Mouse (Mus musculus): ENCODE results near the gene Slc5a5. TPM values are rescaled to one million over a fixed set of nuclear protein-coding genes. Genes with fewer than 3 reads are reported as not detected.
A peak's percentile ranks its signal among the peaks of the same experiment; 100 is the strongest.

The Slc5a5 gene
- total RNA-seq, 2 experiments from 2014 or later = 5.9 to 8.0 TPM

DNA sequence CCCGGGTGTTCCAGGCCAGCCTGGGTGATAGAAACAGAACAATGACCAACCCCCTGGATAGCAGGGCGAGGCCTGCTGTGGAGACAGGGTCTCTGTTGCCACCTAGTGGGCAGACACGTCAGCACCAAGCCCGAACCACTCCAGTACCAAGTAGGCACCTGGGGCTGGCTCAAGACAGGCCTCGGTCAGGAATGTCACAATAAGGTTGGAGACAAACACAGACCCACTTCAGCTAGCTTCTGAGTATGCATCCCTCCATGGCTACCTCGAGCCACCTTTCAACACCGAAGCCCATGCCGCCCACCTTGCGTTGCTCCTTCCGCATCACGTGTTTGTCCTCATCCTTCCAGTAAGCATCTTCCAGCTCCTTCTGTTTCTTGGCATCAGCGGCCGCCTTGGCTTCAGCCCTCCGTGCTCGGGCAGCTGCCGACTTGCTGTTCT is 22.9 kb downstream of the Slc5a5 start:
- TF ChIP-seq CTCF (conservative IDR thresholded peaks at IDR 0.05) = peak; percentile 95
- peak overlapping the region; percentile 28; the same call in 1 of the 2 replicates for H3K27ac ChIP-seq

DNA sequence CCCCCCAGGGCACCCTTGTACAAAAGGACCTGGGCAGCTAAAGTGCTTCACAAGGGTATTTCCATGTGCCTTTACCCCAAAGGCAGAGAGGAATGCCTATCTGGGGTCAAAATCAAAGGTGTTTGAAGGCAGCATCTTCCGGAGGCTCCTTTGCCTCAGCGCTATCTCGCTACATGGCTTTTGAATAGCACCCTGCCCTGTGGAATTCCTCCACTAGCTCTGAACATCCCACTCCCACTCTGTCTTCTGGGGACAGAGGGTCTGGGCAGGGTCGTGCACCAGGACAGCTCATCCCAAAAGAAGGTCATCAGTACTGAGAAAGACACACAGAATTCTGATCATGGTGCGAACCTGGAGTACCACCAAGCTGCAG is 23.4 kb downstream of the Slc5a5 start:
- H3K27ac ChIP-seq = no peak overlapping the region
- TF ChIP-seq CTCF (conservative IDR thresholded peaks at IDR 0.05) = no peak
- H3K4me3 ChIP-seq = no peak overlapping the region
- DNase-seq (ENCODE audit: low spot score in 2 of 2) = no peak

More for the DNA sequence above, 22.9 kb downstream of the Slc5a5 start:
- H3K4me3 ChIP-seq = no peak overlapping the region
- DNase-seq (ENCODE audit: low spot score in 2 of 2) = peak; percentile 63 to 73

DNA sequence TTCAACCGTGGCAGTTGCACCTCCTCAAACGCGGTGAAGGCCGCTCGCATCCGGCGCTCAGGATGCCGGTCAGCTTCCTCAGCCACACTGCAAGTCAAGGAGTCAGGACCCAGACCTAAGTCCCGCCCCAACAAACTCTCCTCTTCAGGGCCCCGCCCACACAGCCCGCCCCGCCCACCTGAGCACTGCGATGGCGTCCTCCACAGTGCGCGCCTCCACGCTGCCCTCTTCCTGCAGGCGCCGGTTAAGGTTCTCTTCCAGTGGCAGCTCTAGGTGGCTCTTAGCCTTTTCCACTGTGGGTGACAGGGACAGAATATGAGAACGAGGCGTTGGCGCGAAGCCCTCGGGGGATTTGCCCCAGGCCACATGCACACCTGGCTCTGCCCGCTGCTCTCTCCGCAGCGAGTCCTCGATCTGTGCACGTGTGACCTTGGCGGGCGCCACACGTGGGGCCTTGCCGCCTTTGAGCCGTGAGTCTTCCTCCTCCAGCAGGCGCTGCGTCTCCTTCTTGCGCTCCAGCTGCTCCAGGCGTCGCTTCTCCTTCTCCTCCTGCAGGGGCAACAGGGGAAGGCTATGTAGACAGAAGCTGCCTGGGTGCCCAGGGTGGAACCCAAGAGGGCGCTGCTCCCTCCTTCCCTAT is 23.9 kb downstream of the Slc5a5 start:
- DNase-seq (ENCODE audit: low spot score in 2 of 2) = no peak
- no peak overlapping the region for H3K4me3 ChIP-seq
- no peak for TF ChIP-seq CTCF (conservative IDR thresholded peaks at IDR 0.05)
- H3K27ac ChIP-seq = no peak overlapping the region

DNA sequence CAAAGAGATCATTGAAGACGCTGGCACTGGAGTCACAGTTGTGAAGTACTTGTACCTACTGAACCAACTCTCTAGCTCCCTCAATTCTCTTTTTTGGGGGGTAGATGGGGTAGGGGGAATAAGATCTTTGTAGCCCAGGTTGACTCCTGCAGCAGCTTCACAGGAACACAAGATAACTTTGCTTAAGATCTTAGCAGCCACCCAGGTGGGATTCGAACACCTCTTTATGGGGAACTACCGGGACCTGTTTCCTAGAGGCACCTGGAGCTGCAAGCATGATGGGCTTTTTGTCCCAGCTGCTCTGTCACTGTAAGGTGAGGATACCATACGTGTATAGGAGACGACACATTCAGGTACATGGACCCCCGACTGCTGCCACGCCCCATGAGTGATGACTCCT is 26.0 kb downstream of the Slc5a5 start:
- no peak overlapping the region for H3K4me3 ChIP-seq
- no peak for DNase-seq (ENCODE audit: low spot score in 2 of 2)
- H3K27ac ChIP-seq = no peak overlapping the region
- TF ChIP-seq CTCF (conservative IDR thresholded peaks at IDR 0.05) = no peak

DNA sequence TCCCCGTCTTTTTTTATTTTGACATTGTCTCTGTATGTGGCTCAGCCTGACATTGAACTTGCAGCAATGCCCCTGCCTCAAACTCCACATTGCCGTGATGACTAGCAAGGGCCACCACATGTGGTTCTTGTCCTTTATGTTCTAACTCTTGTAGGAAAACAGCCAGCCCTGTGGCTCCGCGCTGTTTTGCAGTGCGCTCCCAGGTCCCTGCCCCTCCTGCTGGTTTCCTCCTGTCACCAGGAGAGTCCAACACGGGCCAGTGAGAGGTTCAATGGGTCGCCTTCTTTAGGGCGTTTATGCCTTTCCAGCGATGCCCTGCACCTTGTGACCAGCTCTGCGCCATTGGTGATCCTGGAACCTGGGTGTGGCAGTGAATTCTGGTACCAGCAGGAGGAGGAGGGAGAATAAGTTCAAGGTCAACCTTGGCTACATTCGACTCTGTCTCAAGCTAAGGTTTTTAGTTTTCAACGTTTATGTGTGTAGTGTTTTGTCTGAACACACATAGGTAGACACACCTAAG is 26.5 kb downstream of the Slc5a5 start:
- TF ChIP-seq CTCF (conservative IDR thresholded peaks at IDR 0.05) = no peak
- peak overlapping the region; percentile 77 for H3K4me3 ChIP-seq
- peak overlapping the region; percentile 43; the same call in 1 of the 2 replicates for H3K27ac ChIP-seq
- no peak for DNase-seq (ENCODE audit: low spot score in 2 of 2)

DNA sequence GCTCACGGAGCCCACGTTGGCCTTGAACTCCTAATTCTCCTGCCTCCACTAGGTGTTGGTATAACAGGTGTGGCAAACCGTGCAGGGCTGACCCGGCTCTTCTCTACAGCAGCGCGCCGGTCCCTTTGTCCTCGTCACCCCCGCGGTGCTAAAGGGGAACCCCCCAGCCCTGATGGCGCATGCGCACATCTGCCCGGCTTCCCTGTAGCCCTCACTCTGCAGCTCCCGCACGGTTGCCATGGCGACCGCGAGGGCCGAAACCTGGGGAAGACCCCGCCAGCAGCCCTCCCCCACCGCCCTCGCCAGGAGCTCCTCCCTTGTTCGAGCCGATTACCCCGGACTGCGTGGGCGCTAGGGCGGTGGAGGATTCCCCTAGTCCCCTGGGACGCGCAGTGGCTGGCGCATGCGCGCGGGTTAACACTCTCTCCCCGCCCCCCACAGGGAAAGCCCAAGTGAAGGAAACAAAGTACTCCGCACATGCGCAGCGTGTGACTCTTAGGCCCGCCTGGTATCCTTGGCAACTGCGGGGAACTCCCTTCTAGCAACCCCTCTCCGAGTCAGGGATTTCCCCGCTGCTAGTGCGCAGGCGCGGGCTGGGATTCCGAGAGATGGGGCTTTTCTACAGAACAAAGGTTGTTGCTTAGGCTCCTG is 27.1 kb downstream of the Slc5a5 start:
- peak; percentile 99 for DNase-seq (ENCODE audit: low spot score in 2 of 2)
- peak; percentile 15; the same call in 1 of the 2 replicates for TF ChIP-seq CTCF (conservative IDR thresholded peaks at IDR 0.05)
- Histone ChIP-seq H3K4me3 (peak overlapping the region; percentile 77), H3K27ac (peak overlapping the region; percentile 97)

DNA sequence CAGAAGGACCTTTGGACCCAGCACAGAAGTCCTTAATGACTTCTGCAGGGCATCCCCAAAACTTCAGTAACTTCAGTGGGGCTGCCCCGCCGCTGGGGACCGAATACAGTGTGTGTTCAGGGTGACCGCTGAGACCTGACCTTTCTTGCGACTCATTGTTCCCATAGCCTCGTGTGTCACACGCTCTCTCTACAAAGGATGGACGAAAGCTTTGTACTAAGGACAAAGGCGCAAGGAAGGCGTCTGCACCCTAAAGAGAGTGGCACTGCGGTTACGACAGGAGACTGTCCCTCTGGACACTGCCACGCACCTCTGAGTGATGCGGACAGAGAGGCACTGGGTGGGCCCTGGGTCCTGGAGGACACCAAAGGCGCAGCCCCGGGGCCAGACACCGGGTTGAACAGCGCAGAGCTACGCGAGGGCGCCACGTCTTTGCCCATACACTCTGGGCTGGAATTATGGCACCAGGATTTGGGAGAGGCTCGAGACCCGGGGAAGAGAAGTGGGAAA is 27.8 kb downstream of the Slc5a5 start:
- TF ChIP-seq CTCF (conservative IDR thresholded peaks at IDR 0.05) = no peak
- DNase-seq (ENCODE audit: low spot score in 2 of 2) = no peak
- Histone ChIP-seq H3K27ac (peak overlapping the region; percentile 97), H3K4me3 (peak overlapping the region; percentile 77)

DNA sequence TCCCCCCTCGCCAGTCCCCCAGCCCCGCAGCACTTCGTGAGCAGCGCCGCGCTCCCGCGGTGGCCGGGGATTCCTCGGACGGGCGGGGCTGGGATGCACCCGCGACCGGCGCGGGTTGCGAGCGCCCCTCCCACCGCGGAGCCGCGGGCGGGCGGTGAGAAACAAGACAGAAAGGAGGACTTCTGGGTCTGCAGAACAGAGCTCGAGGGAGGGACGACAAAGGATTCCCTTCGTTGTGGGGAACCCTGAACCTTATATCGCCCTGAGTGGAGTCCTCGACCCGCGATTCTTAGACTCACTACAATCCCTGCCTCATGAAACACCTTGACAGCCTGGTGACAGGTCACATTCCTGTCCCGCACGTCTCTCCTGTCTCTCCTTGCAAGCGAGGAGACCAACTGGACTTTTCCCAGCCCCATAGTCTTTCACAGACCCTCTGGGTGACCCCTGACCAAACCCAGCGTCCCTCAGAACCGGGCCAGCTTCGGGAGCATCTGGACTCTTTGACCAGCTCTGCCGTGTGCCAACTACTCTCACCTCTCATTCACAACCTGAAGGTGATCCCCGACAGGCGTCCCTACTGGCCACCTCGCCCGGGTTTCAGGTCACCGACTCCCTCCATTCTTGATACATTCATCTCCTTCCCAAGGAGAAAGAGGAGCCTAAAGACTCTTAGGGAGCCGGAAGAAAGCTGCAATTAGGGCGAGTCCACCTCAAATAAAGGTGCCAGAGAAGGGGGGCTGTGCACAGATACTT is 28.4 kb downstream of the Slc5a5 start:
- H3K27ac ChIP-seq = no peak overlapping the region
- peak overlapping the region; percentile 34 for H3K4me3 ChIP-seq
- DNase-seq (ENCODE audit: low spot score in 2 of 2) = no peak
- TF ChIP-seq CTCF (conservative IDR thresholded peaks at IDR 0.05) = no peak

DNA sequence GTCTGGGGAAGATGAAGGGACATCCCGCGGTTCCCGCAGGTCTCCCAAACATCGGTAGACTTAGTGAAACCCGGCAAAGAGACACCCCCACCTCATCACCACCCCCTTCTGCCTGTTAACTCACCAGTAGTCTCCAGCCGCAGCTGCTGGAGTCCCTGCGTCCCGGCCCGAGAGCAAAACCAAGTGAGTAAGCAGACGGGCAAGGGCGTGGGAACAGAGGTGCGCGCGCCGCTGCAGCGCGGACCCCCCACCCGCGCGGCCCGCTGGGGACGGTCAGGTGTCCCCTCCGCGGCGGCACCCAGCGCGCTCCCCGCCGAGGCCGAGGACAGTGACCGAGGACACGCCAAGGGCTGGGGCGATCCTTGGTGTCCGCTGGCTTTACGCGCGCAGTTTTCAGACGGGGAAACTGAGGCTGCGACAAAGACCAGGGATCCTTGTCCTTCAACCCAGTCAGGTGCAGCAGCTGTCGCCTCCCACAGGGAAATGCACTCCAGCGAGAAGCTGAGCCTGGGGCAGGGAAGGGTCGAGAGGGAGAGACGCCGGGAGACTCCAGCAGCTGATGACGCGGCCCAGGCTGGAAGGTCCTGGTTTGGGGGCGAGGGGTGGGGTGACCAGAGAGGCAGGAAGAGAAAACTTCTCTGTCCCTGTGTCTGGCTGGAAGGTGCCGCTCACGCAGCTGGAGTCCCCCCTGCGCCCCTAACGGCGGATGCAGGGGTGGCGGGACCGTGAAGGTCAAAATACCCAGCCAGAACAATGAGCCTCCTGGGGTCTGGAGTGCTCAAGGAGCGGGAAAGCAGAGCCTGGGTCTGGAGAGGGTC is 29.5 kb downstream of the Slc5a5 start, which contains the start of gene Kcnn1:
Kcnn1 (minus strand) TSS at position 435 of the 818 bp plus-strand sequence.
- Histone ChIP-seq H3K27ac (no peak within 1 kb of the TSS), H3K4me3 (peak within 1 kb of the TSS; percentile 34)
- DNase-seq (ENCODE audit: low spot score in 2 of 2) = no peak
- peak; percentile 44 for TF ChIP-seq CTCF (conservative IDR thresholded peaks at IDR 0.05)

DNA sequence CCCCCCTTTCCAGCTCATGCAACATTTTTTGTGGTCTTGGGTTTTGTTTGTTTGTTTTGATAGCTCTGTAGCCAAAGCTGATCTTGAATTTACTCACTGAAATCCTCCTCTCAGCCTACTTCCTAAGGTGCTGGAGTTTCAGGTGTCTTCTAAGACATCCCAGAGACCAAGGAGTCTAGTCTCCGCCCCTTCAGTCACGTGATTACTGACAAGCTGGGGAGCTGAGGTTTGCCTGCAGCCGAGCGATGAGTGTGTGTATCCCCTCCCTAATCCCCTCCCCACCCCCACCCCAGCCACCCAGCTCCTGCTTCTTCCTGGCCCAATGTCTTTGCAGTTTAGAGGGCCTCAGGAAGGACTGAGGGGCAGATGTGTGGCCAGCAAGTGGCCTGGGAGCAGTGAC is 35.0 kb downstream of the Slc5a5 start:
- TF ChIP-seq CTCF (conservative IDR thresholded peaks at IDR 0.05) = no peak
- H3K4me3 ChIP-seq = no peak overlapping the region
- no peak for DNase-seq (ENCODE audit: low spot score in 2 of 2)
- H3K27ac ChIP-seq = 0 out of 2 replicates have a peak overlapping the region, but pooled peaks have one; percentile 82

DNA sequence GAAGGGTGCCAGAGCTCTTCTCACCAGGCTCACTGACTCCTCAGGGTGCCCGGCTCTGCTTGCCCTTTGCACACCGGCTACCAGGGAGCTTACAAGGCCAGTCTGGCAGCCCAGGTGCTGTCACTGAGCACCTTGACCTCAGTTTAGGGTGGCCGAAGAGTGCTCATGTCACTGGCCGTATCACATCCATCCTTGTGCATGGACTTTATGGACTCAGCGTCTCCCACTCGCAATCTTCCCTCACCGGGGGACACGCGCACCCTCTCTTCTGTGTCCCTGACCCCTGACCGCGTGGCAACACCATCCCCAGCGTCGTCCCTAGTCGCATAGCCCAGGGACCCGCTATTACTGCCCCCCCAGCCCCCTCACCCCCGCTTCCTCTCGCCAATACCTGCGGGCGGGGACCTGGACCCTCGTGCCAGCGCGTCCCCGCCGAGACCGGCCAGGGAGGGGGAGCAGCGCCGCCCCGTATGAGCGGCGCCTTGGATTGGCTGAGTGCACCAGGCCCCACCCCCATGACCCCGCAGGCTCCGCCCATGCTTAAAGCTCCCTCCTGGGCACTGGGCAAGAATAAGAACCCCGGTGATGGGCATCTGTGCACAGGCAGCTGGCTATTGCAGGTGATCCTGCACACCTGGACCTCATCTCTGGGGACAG is 35.9 kb downstream of the Slc5a5 start:
- DNase-seq (ENCODE audit: low spot score in 2 of 2) = peak; percentile 80 to 87
- no peak for TF ChIP-seq CTCF (conservative IDR thresholded peaks at IDR 0.05)
- Histone ChIP-seq H3K4me3 (peak overlapping the region; percentile 71), H3K27ac (peak overlapping the region; percentile 82)

All from layer of hippocampus, adult 2 months (tissue).